Mouse (Mus musculus): ENCODE results near the gene Asphd2. TPM values are rescaled to one million over a fixed set of nuclear protein-coding genes. Genes with fewer than 3 reads are reported as not detected.

Asphd2 gene
- total and polyA plus RNA-seq, 3 experiments = 0.08 TPM; not detected in 2

- Histone ChIP-seq H3K27me3 (ENCODE audit: control insufficient read depth in 1 of 2, insufficient read depth in 2 of 2, low read length in 2 of 2) (no peaks in the 10 kb centered on the region), H3K4me3 (ENCODE audit: control insufficient read depth in 1 of 2, insufficient read depth in 1 of 2, low read depth in 2 of 2, low read length in 2 of 2) (no peak overlapping the region), H3K36me3 (ENCODE audit: control insufficient read depth in 1 of 2, insufficient read depth in 2 of 2, low read length in 2 of 2) (no peaks in the 10 kb centered on the region), H3K9ac (ENCODE audit: control insufficient read depth, low read depth, low read length, poor library complexity, severe bottlenecking) (no peak overlapping the region), H3K79me2 (ENCODE audit: control insufficient read depth, insufficient read depth, low read length, poor library complexity) (no peaks in the 10 kb centered on the region), H3K4me1 (ENCODE audit: control insufficient read depth in 1 of 2, insufficient read depth in 2 of 2, low read length in 2 of 2) (no peaks in the 10 kb centered on the region), H3K9me3 (replicated peaks; ENCODE audit: insufficient read depth, low read length) (no peaks in the 10 kb centered on the region), H3K27ac (ENCODE audit: control insufficient read depth, low read depth, low read length) (no peak overlapping the region)
- no peak for TF ChIP-seq SMC3 (IDR thresholded peaks at IDR 0.05; ENCODE audit: low read depth, low read length)
- TF ChIP-seq MXI1 (IDR thresholded peaks at IDR 0.05; ENCODE audit: low read depth, low read length) = no peak
- TF ChIP-seq ETS1 (IDR thresholded peaks at IDR 0.05; ENCODE audit: low read depth, low read length) = no peak
- TF ChIP-seq MYC (IDR thresholded peaks at IDR 0.05; ENCODE audit: low read depth, low read length) = no peak
- TF ChIP-seq SIN3A (IDR thresholded peaks at IDR 0.05; ENCODE audit: low read length) = no peak
- no peak for TF ChIP-seq TAL1 (IDR thresholded peaks at IDR 0.05; ENCODE audit: low read length)
- no peak for TF ChIP-seq GATA1 (IDR thresholded peaks at IDR 0.05; ENCODE audit: low read depth, low read length)
- TF ChIP-seq HCFC1 (IDR thresholded peaks at IDR 0.05; ENCODE audit: low read depth, low read length) = no peak
- DNase-seq (ENCODE audit: low read depth, low spot score) = no peak
Measured at GRCm38 (mm10) chr5:112391002-112391401, 3.7 kb downstream of the Asphd2 start.

DNA sequence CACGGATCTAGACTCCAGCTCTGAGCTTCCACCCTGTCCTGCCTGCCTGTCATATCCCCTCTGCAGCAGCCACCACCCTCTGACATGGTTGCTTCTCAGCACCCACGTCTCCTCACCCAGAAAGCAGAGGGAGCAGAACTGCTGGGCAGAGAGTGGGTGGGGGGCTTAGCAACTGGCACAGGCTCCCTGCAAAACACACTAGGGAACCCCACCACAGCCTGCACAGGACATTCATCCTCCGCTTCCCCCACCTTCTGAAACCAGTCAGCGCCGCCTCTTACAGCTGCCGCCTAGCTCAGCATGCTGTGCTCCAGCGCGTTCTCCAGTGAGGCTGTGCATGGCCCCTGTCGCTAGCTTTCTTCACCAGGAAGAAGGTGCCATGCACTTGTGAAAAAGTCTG, 5.3 kb downstream of the Asphd2 start:
- Histone ChIP-seq H3K79me2 (ENCODE audit: control insufficient read depth, insufficient read depth, low read length, poor library complexity) (no peaks in the 10 kb centered on the region), H3K27me3 (ENCODE audit: control insufficient read depth in 1 of 2, insufficient read depth in 2 of 2, low read length in 2 of 2) (no peaks in the 10 kb centered on the region), H3K27ac (ENCODE audit: control insufficient read depth, low read depth, low read length) (no peak overlapping the region), H3K36me3 (ENCODE audit: control insufficient read depth in 1 of 2, insufficient read depth in 2 of 2, low read length in 2 of 2) (no peaks in the 10 kb centered on the region), H3K4me1 (ENCODE audit: control insufficient read depth in 1 of 2, insufficient read depth in 2 of 2, low read length in 2 of 2) (no peaks in the 10 kb centered on the region), H3K9ac (ENCODE audit: control insufficient read depth, low read depth, low read length, poor library complexity, severe bottlenecking) (no peak overlapping the region), H3K4me3 (ENCODE audit: control insufficient read depth in 1 of 2, insufficient read depth in 1 of 2, low read depth in 2 of 2, low read length in 2 of 2) (no peak overlapping the region), H3K9me3 (replicated peaks; ENCODE audit: insufficient read depth, low read length) (no peaks in the 10 kb centered on the region)
- no peak for DNase-seq (ENCODE audit: low read depth, low spot score)
- TF ChIP-seq ZMIZ1 (IDR thresholded peaks at IDR 0.05; ENCODE audit: low read depth, low read length) (no peak), NELFE (IDR thresholded peaks at IDR 0.05; ENCODE audit: low read depth, low read length) (no peak), MXI1 (IDR thresholded peaks at IDR 0.05; ENCODE audit: low read depth, low read length) (no peak), USF1 (IDR thresholded peaks at IDR 0.05; ENCODE audit: low read depth, low read length) (no peak), KAT2A (conservative IDR thresholded peaks at IDR 0.05; ENCODE audit: low read depth, low read length) (no peak), MYC (IDR thresholded peaks at IDR 0.05; ENCODE audit: low read depth, low read length) (no peak), TCF12 (IDR thresholded peaks at IDR 0.05; ENCODE audit: low read depth, low read length) (no peak), NRF1 (IDR thresholded peaks at IDR 0.05; ENCODE audit: insufficient read depth, low read depth, low read length, poor library complexity, severe bottlenecking) (no peak), GATA1 (IDR thresholded peaks at IDR 0.05; ENCODE audit: low read depth, low read length) (no peak), CTCF (IDR thresholded peaks at IDR 0.05 in 2 of 3, conservative IDR thresholded peaks at IDR 0.05 in 1 of 3; ENCODE audit: control insufficient read depth in 1 of 3, insufficient read depth in 1 of 3, low read depth in 2 of 3, low read length in 3 of 3, poor library complexity in 1 of 3, severe bottlenecking in 1 of 3) (no peak), RAD21 (IDR thresholded peaks at IDR 0.05; ENCODE audit: low read depth, low read length) (no peak), RCOR1 (IDR thresholded peaks at IDR 0.05; ENCODE audit: low read depth, low read length) (no peak), ZNF384 (IDR thresholded peaks at IDR 0.05; ENCODE audit: low read depth, low read length) (no peak), TBP (IDR thresholded peaks at IDR 0.05; ENCODE audit: low read depth, low read length) (no peak), MAX (IDR thresholded peaks at IDR 0.05; ENCODE audit: low read length) (no peak)
